Mouse (Mus musculus) heart, embryonic 15.5 days (tissue): ENCODE results near the gene Ddx47. TPM values are rescaled to one million over a fixed set of nuclear protein-coding genes. Genes with fewer than 3 reads are reported as not detected.

ENCODE experiments used
- ATAC-seq: fragments of 200-750 bp; cut with Nextera tagmentation; replicated peaks from 2 replicates; pipeline ENCODE4 v1.8.0; 2017; ENCODE audit warnings: low read depth, moderate TSS enrichment; ENCODE audit not compliant: insufficient number of reproducible peaks, insufficient read depth, low FRiP score
- H3K27ac ChIP-seq: fragments of 300-500 bp; sonication (generic); 2 replicates; pipeline ENCODE4 v1.5.1; 2015; ENCODE audit warnings: mild to moderate bottlenecking, inconsistent platforms
- H3K27me3 ChIP-seq: fragments of 300-500 bp; sonication (generic); 2 replicates; pipeline ENCODE4 v1.6.1; 2015; ENCODE audit warnings: inconsistent platforms
- H3K36me3 ChIP-seq: fragments of 300-500 bp; sonication (generic); 2 replicates; pipeline ENCODE4 v1.6.1; 2015; ENCODE audit warnings: mild to moderate bottlenecking, inconsistent platforms
- H3K4me1 ChIP-seq: fragments of 300-500 bp; sonication (generic); replicated peaks from 2 replicates; pipeline ENCODE4 v1.6.1; 2015; ENCODE audit warnings: inconsistent platforms
- H3K4me2 ChIP-seq: fragments of 300-500 bp; sonication (generic); 2 replicates; pipeline ENCODE4 v1.6.1; 2015; ENCODE audit warnings: inconsistent platforms, mild to moderate bottlenecking, moderate library complexity
- H3K4me3 ChIP-seq: fragments of 300-500 bp; sonication (generic); 2 replicates; pipeline ENCODE4 v1.5.1; 2015; ENCODE audit warnings: mild to moderate bottlenecking, inconsistent platforms
- H3K9ac ChIP-seq: fragments of 300-500 bp; sonication (generic); 2 replicates; pipeline ENCODE4 v1.6.1; 2015; ENCODE audit warnings: mild to moderate bottlenecking, inconsistent platforms
- H3K9me3 ChIP-seq: fragments of 300-500 bp; sonication (generic); replicated peaks from 2 replicates; pipeline ENCODE4 v1.6.1; 2016; ENCODE audit warnings: inconsistent platforms
- WGBS: fragments of 180-500 bp; shearing (Covaris S2); methylation state at CpG from one replicate; pipeline ENCODE4 v1.1.7; 2015; ENCODE audit warnings: mixed read lengths; 5-methylcytosine and 5-hydroxymethylcytosine counted together
- polyA plus RNA-seq: library from polyadenylated mRNA; unstranded; fragments of >200 nt; fragmentation: Nextera tagmentation; extraction: Ambion mirVana; gene quantifications from 2 replicates; pipeline ENCODE4 v1.2.1, GENCODE M21; 2015

The Ddx47 gene
- polyA plus RNA-seq, 1 experiment from 2014 or later: 59.7 TPM

DNA sequence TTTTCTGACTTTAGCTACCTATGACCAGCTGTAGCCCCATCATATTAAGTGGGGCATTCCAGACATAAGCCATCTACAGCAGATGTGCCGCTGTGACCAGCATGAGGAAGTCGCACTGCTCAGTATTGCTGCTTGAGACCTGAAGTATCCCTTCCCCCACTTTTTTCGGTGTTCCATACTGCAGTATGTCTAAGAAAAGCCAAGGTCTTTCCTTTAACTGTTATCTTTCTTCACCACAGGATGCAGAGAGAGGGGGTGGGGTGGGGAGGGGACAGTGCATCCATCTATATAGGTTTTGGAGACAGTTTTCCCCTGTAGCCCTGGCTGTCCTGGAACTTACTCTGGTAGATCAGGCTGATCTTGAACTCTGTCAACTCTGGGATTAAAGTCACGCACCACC, 5.0 kb upstream of the Ddx47 start:
- no peak overlapping the region for H3K27ac ChIP-seq

DNA sequence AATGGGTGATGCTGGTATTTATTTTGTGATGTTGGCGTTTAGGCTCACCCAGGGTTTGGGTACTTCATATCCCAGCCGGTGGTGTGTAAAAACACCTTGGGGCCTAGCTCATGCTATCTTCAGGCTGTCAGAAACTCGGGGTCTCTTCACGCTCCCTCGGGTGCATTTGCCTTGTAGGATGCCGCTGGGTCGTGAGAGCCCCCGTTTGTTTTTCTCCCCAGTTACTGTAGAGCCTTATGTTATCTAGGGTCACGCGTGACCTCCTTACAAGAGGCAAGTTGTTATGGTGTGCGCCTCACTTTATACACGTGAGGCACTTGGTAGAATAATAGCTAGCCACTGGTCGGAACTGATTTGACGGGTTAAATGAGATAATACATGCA, 313 bp downstream of the Ddx47 start:
- Histone ChIP-seq H3K27me3 (no peaks in the 10 kb centered on the region), H3K27ac (peak overlapping the region; percentile 31; the same call in 1 of the 2 replicates), H3K4me3 (peak overlapping the region; percentile 83), H3K4me2 (peak overlapping the region; percentile 73), H3K9me3 (no peaks in the 10 kb centered on the region), H3K9ac (peak overlapping the region; percentile 79), H3K36me3 (peaks cover 34% of the 10 kb centered on the region), H3K4me1 (peaks cover 7% of the 10 kb centered on the region)
- WGBS: 1% methylated on average over 14 of the region's 14 CpGs
- peak; percentile 16; the same call in 1 of the 2 replicates for ATAC-seq

More for the DNA sequence above, 5.0 kb upstream of the Ddx47 start:
- Histone ChIP-seq H3K9me3 (no peaks in the 10 kb centered on the region), H3K36me3 (no peaks in the 10 kb centered on the region), H3K4me3 (no peak overlapping the region), H3K27me3 (no peaks in the 10 kb centered on the region), H3K4me1 (no peaks in the 10 kb centered on the region), H3K4me2 (no peak overlapping the region), H3K9ac (no peak overlapping the region)
- ATAC-seq: no peak; the same call in 1 of the 2 replicates
- whole genome bisulfite sequencing: 75% methylated on average over 4 of the region's 4 CpGs

DNA sequence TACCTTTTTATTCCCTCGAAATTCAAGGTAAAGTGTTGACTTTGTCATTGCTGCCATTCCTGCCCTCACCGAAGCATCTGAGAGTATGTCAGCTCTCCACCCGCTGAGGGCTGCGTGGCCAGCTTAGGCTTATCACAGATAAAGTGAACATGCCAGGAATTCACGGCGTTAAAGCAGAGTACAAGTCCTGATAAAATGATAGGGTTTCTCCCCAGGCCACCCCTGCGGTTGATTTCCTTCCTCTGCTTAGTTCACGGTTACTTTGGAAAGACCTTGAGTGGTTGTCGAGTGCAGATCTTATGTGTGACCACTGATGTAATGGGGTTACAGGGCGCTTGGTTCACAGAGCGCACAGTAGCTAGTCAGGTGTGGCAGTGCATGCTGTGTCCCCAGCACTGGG, 5.8 kb downstream of the Ddx47 start:
- H3K4me1 ChIP-seq: peaks cover 4% of the 10 kb centered on the region
- no peaks in the 10 kb centered on the region for H3K27me3 ChIP-seq
- no peak for ATAC-seq
- H3K9ac ChIP-seq: no peak overlapping the region
- H3K4me3 ChIP-seq: no peak overlapping the region
- H3K4me2 ChIP-seq: no peak overlapping the region
- H3K27ac ChIP-seq: no peak overlapping the region
- H3K9me3 ChIP-seq: no peaks in the 10 kb centered on the region
- 55% methylated on average over 11 of the region's 11 CpGs for WGBS
- H3K36me3 ChIP-seq: peaks cover 87% of the 10 kb centered on the region

GRCm38 (mm10) chr6:135019564-135019963, 8.2 kb downstream of the Ddx47 start:
- peaks cover 98% of the 10 kb centered on the region for H3K36me3 ChIP-seq
- no peak overlapping the region for H3K9ac ChIP-seq
- no peak overlapping the region for H3K27ac ChIP-seq
- WGBS: 57% methylated on average over 10 of the region's 10 CpGs
- H3K4me1 ChIP-seq: no peaks in the 10 kb centered on the region
- no peak overlapping the region for H3K4me2 ChIP-seq
- H3K27me3 ChIP-seq: no peaks in the 10 kb centered on the region
- H3K9me3 ChIP-seq: no peaks in the 10 kb centered on the region
- ATAC-seq: no peak
- H3K4me3 ChIP-seq: no peak overlapping the region

- H3K36me3 ChIP-seq: peaks cover 77% of the 10 kb centered on the region
- no peaks in the 10 kb centered on the region for H3K9me3 ChIP-seq
- H3K4me2 ChIP-seq: no peak overlapping the region
- ATAC-seq: no peak
- no peak overlapping the region for H3K9ac ChIP-seq
- H3K4me3 ChIP-seq: no peak overlapping the region
- 73% methylated on average over 3 of the region's 3 CpGs for WGBS
- no peaks in the 10 kb centered on the region for H3K27me3 ChIP-seq
- H3K4me1 ChIP-seq: 0 out of 2 replicates have a peak, but pooled peaks cover 4% of the 10 kb centered on the region
- no peak overlapping the region for H3K27ac ChIP-seq
Observed at GRCm38 (mm10) chr6:135021633-135022032, 10.2 kb downstream of the Ddx47 start.

DNA sequence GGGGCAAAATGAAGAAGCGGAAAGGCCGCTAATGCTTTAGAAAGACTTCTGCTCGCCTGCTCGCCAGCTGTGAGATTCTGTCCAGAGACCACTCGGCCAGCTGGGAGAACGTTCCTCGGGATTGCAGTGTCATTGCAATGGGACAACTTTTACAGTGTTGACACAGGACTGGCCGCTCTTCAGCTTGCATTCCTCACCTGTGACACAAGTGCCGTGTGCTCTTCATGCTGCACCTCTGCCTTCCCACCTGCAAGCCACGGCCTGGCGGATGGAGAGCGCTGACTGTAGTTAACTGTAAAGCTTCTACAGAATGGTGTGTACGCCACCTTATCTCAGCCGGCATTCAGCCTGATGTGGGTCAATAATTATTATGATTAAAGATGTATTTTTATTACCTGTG, 12.0 kb downstream of the Ddx47 start:
- H3K27me3 ChIP-seq: no peaks in the 10 kb centered on the region
- H3K4me3 ChIP-seq: no peak overlapping the region
- H3K4me1 ChIP-seq: 0 out of 2 replicates have a peak, but pooled peaks cover 8% of the 10 kb centered on the region
- H3K9ac ChIP-seq: no peak overlapping the region
- peaks cover 59% of the 10 kb centered on the region for H3K36me3 ChIP-seq
- H3K4me2 ChIP-seq: no peak overlapping the region
- H3K27ac ChIP-seq: no peak overlapping the region
- H3K9me3 ChIP-seq: no peaks in the 10 kb centered on the region
- 84% methylated on average over 14 of the region's 14 CpGs for WGBS
- ATAC-seq: no peak

DNA sequence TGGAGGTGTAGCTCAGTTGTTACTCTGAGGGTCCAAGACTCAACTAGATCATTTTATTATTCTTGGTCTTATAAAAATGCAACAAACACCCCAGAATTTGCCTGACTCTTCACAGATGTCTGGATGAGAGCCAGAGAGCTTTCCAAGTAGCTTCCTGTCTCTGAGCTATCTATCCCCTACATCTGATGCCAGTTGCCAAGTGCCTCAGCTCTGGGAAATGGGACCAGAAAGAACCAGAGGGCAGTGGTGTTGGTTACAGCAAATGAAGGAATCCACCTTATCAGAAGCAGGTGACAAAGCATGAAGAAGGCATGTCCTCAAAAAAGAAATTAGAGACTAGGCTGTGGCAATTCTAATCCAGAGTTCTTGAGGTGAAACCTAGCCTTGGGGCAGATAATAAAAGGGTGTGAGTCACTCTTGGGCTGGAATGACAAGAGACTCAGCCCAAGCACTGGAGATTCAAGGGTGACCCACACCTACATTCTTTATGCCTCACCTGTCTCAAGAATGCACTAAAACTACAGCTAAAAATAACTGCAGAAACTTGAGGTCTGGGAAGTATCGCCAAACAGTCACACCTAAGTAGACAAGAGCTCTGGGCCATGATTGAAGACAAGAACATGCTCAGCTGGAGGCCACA, 13.5 kb downstream of the Ddx47 start:
- H3K9ac ChIP-seq: no peak overlapping the region
- no peak overlapping the region for H3K4me3 ChIP-seq
- WGBS: 72% methylated on average over 1 of the region's 1 CpGs
- H3K36me3 ChIP-seq: peaks cover 44% of the 10 kb centered on the region
- no peak overlapping the region for H3K4me2 ChIP-seq
- no peak for ATAC-seq
- no peaks in the 10 kb centered on the region for H3K27me3 ChIP-seq
- H3K27ac ChIP-seq: no peak overlapping the region
- H3K4me1 ChIP-seq: 0 out of 2 replicates have a peak, but pooled peaks cover 8% of the 10 kb centered on the region
- H3K9me3 ChIP-seq: no peaks in the 10 kb centered on the region

DNA sequence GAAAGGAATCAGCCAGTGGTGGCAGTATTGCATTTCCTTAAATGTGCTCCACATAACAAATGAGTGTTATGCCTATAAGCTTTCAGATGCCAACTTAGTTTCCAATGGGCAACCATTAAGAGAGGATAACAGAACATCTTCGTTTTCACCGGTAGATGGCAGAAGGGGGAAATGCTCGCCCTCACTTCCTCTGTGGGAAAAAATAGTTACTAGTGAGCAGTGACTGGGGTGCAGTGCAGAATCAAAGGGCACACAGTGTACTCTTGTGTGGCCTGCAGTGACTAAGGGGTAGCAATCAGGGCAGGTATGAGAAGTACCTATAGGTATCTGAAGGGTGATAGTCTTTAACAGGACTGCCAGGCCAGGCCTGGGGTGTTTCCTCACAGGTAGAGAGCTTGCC, 14.8 kb downstream of the Ddx47 start:
- Histone ChIP-seq H3K9ac (no peak overlapping the region), H3K36me3 (peaks cover 31% of the 10 kb centered on the region), H3K9me3 (no peaks in the 10 kb centered on the region), H3K27ac (no peak overlapping the region), H3K4me3 (no peak overlapping the region), H3K27me3 (no peaks in the 10 kb centered on the region), H3K4me2 (no peak overlapping the region), H3K4me1 (0 out of 2 replicates have a peak, but pooled peaks cover 8% of the 10 kb centered on the region)
- 4% methylated on average over 3 of the region's 3 CpGs for WGBS
- ATAC-seq: 0 out of 2 replicates have a peak, but pooled peaks have one; percentile 39

DNA sequence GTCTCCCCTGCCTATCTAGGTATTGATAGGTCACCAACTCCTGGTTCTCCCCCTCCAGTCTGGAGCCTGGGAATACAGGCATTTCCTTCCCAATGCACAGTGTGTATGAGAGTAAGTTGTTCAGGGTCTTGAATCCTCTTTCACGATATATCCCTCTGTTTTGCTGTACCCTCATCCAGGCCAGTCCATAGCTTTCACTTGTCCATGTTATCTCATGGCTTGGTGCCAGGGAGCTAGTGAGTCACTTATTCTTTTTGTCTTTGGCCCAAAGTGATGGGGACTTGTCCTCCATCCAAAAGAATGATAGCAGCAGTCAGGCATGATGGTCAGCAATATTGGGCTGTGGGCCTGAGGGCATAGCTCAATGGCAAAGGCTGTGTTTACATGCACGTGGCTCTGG, 15.3 kb downstream of the Ddx47 start:
- Histone ChIP-seq H3K36me3 (peaks cover 26% of the 10 kb centered on the region), H3K4me1 (0 out of 2 replicates have a peak, but pooled peaks cover 8% of the 10 kb centered on the region), H3K4me2 (no peak overlapping the region), H3K27me3 (no peaks in the 10 kb centered on the region), H3K9ac (no peak overlapping the region), H3K27ac (no peak overlapping the region), H3K4me3 (no peak overlapping the region), H3K9me3 (no peaks in the 10 kb centered on the region)
- 46% methylated on average over 2 of the region's 2 CpGs for WGBS
- ATAC-seq: no peak

GRCm38 (mm10) chr6:135029246-135029645, 17.8 kb downstream of the Ddx47 start:
- Histone ChIP-seq H3K27ac (no peak overlapping the region), H3K36me3 (peaks cover 2% of the 10 kb centered on the region; the same call in 1 of the 2 replicates), H3K4me3 (no peak overlapping the region), H3K4me1 (0 out of 2 replicates have a peak, but pooled peaks cover 8% of the 10 kb centered on the region), H3K4me2 (no peak overlapping the region), H3K9me3 (no peaks in the 10 kb centered on the region), H3K27me3 (no peaks in the 10 kb centered on the region), H3K9ac (no peak overlapping the region)
- ATAC-seq: no peak
- 69% methylated on average over 4 of the region's 4 CpGs for WGBS

GRCm38 (mm10) chr6:135038674-135039073, 27.3 kb downstream of the Ddx47 start:
- H3K9me3 ChIP-seq: 0 out of 2 replicates have a peak, but pooled peaks cover 3% of the 10 kb centered on the region
- H3K4me1 ChIP-seq: peaks cover 9% of the 10 kb centered on the region
- WGBS: 71% methylated on average over 3 of the region's 3 CpGs
- no peak overlapping the region for H3K9ac ChIP-seq
- no peak overlapping the region for H3K27ac ChIP-seq
- no peak overlapping the region for H3K4me3 ChIP-seq
- ATAC-seq: no peak
- H3K4me2 ChIP-seq: no peak overlapping the region
- H3K27me3 ChIP-seq: 0 out of 2 replicates have a peak, but pooled peaks cover 5% of the 10 kb centered on the region
- H3K36me3 ChIP-seq: no peaks in the 10 kb centered on the region
